ENCODE assay signal across 8 mouse cellular contexts in the genomic region with DNA sequence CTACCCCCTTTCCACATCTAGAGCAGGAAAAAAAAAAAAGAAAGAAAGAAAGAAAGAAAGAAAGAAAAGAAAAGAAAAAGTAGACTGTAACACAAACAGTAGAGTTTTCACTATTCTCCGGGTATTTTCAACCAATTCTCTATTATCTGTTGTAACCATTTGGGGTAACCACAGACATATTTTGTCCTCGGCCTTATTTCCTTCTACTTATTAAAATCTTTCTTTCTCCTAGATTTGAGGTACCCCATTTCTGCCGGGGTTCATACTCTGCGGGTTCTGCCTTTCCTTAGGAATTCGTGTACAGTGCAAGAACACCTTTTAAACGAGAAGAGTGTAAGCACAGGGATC. TPM values are rescaled to one million over a fixed set of nuclear protein-coding genes. Genes with fewer than 3 reads are reported as not detected.
DNase-seq lines count a peak whose midpoint lies in the region; ATAC-seq and TF ChIP-seq lines count a peak whose summit lies in the region.

No protein-coding gene starts in this region.

- WGBS in kidney, embryonic 15.5 days: 19% methylated on average over 6 of the region's 6 CpGs
- 16% methylated on average over 6 of the region's 6 CpGs for WGBS in hindbrain, embryonic 15.5 days
- WGBS in midbrain, embryonic 13.5 days: 19% methylated on average over 6 of the region's 6 CpGs

- DNase-seq in kidney, adult 8-10 months: no peak
- no peak for DNase-seq in gastrocnemius, postnatal 36 days
- no peak for DNase-seq in thymus, postnatal 4 days

- peak overlapping the region; percentile 71 for H3K4me2 ChIP-seq in kidney, embryonic 15.5 days
- H3K4me2 ChIP-seq in hindbrain, embryonic 15.5 days: peak overlapping the region; percentile 68
- H3K4me2 ChIP-seq in midbrain, embryonic 13.5 days (replicated peaks): peak overlapping the region; percentile 80

- peak overlapping the region; percentile 73 for H3K9ac ChIP-seq in kidney, embryonic 15.5 days
- H3K9ac ChIP-seq in hindbrain, embryonic 15.5 days: peak overlapping the region; percentile 63
- H3K9ac ChIP-seq in midbrain, embryonic 13.5 days (replicated peaks): peak overlapping the region; percentile 87

- no peaks in the 10 kb centered on the region for H3K9me3 ChIP-seq in kidney, embryonic 15.5 days (replicated peaks)
- H3K9me3 ChIP-seq in hindbrain, embryonic 15.5 days: no peaks in the 10 kb centered on the region
- no peaks in the 10 kb centered on the region for H3K9me3 ChIP-seq in midbrain, embryonic 13.5 days

- H3K27me3 ChIP-seq in kidney, embryonic 15.5 days: no peaks in the 10 kb centered on the region
- H3K27me3 ChIP-seq in hindbrain, embryonic 15.5 days: no peaks in the 10 kb centered on the region
- H3K27me3 ChIP-seq in midbrain, embryonic 13.5 days: no peaks in the 10 kb centered on the region

- H3K4me1 ChIP-seq in kidney, embryonic 15.5 days: peaks cover 28% of the 10 kb centered on the region
- peaks cover 8% of the 10 kb centered on the region; the same call in 1 of the 2 replicates for H3K4me1 ChIP-seq in cortical plate, adult 2 months (ENCODE audit: control insufficient read depth, insufficient read depth, low read length)
- peaks cover 20% of the 10 kb centered on the region for H3K4me1 ChIP-seq in hindbrain, embryonic 15.5 days (replicated peaks)
- H3K4me1 ChIP-seq in midbrain, embryonic 13.5 days (replicated peaks): peaks cover 23% of the 10 kb centered on the region

- H3K4me3 ChIP-seq in kidney, embryonic 15.5 days (replicated peaks): peak overlapping the region; percentile 71
- H3K4me3 ChIP-seq in cortical plate, adult 2 months (ENCODE audit: insufficient read depth, low read length): peak overlapping the region; percentile 65
- H3K4me3 ChIP-seq in hindbrain, embryonic 15.5 days: peak overlapping the region; percentile 53
- H3K4me3 ChIP-seq in midbrain, embryonic 13.5 days (replicated peaks): peak overlapping the region; percentile 74

- TF ChIP-seq POLR2A in cortical plate, adult 2 months (IDR thresholded peaks at IDR 0.05; ENCODE audit: extremely low read depth, insufficient read depth, low read length): no peak

- intact Hi-C loops in gastrocnemius, postnatal 36 days (cut with DNase I): loop anchor here (2.0 kb wide), 1 partner anchor 60 kb away; a partner anchor contains a TSS

- no peak for TF ChIP-seq CTCF in cortical plate, adult 2 months (IDR thresholded peaks at IDR 0.05; ENCODE audit: extremely low read depth, insufficient read depth, low read length)

- no peak for ATAC-seq in kidney, embryonic 15.5 days (replicated peaks; ENCODE audit: low FRiP score)
- no peak for ATAC-seq in hindbrain, embryonic 15.5 days (ENCODE audit: low FRiP score, low read depth)
- ATAC-seq in midbrain, embryonic 13.5 days: no peak
- no peak for ATAC-seq in CD4-positive, CD25-positive, alpha-beta regulatory T cell, adult 4 months

- H3K36me3 ChIP-seq in kidney, embryonic 15.5 days: no peaks in the 10 kb centered on the region
- H3K36me3 ChIP-seq in hindbrain, embryonic 15.5 days: no peaks in the 10 kb centered on the region
- H3K36me3 ChIP-seq in midbrain, embryonic 13.5 days: no peaks in the 10 kb centered on the region

- H3K27ac ChIP-seq in kidney, embryonic 15.5 days: peak overlapping the region; percentile 96
- H3K27ac ChIP-seq in cortical plate, adult 2 months (ENCODE audit: insufficient read depth, low read length): no peak overlapping the region
- peak overlapping the region; percentile 88 for H3K27ac ChIP-seq in hindbrain, embryonic 15.5 days (replicated peaks)
- peak overlapping the region; percentile 94 for H3K27ac ChIP-seq in midbrain, embryonic 13.5 days

RNA-seq across cellular contexts. Expression of a gene that starts 0.4 kb away (rescaled TPM):
- 15.2 and 15.5 TPM in 2 replicates for polyA plus RNA-seq in kidney, embryonic 15.5 days (2015; fragmentation: Nextera tagmentation; extraction: Ambion mirVana)
- polyA plus RNA-seq in cortical plate, adult 2 months (2012; rRNA removed): 24.0 TPM in 2 replicates
- 8.6 and 9.9 TPM in 2 replicates for polyA plus RNA-seq in hindbrain, embryonic 15.5 days (2015; fragmentation: Nextera tagmentation; extraction: Ambion mirVana)
- 10.9 and 12.9 TPM in 2 replicates for polyA plus RNA-seq in midbrain, embryonic 13.5 days (2015; fragmentation: Nextera tagmentation; extraction: Ambion mirVana)
- total RNA-seq in gastrocnemius, postnatal 36 days (2021): 1 to 10 TPM; 8.9 to 9.2 TPM
- 1 to 10 TPM; 4.9 to 7.1 TPM for polyA plus RNA-seq in CD4-positive, CD25-positive, alpha-beta regulatory T cell, adult 4 months (2017; shearing (Covaris generic))

RNA-seq across cellular contexts. Expression of a gene that starts 25.8 kb away (rescaled TPM):
- polyA plus RNA-seq in kidney, embryonic 15.5 days (2015; fragmentation: Nextera tagmentation; extraction: Ambion mirVana): 11.9 and 15.5 TPM in 2 replicates
- 124 and 135 TPM in 2 replicates for polyA plus RNA-seq in cortical plate, adult 2 months (2012; rRNA removed)
- 38.1 and 41.4 TPM in 2 replicates for polyA plus RNA-seq in hindbrain, embryonic 15.5 days (2015; fragmentation: Nextera tagmentation; extraction: Ambion mirVana)
- 21.0 and 26.1 TPM in 2 replicates for polyA plus RNA-seq in midbrain, embryonic 13.5 days (2015; fragmentation: Nextera tagmentation; extraction: Ambion mirVana)
- 10 to 100 TPM; 29.6 to 34.5 TPM for total RNA-seq in gastrocnemius, postnatal 36 days (2021)
- 1 to 10 TPM; 1.0 to 1.2 TPM for polyA plus RNA-seq in CD4-positive, CD25-positive, alpha-beta regulatory T cell, adult 4 months (2017; shearing (Covaris generic))
